Mouse (Mus musculus) cerebellum, postnatal 14 days (tissue): ENCODE results near the gene Gsk3a.

ENCODE experiments used
- DNase-seq, 2 experiments: peaks; one replicate each; pipeline ENCODE4 v3.0.0; 2021; ENCODE audit warnings: mixed read lengths in 2 of 2

Gene Gsk3a

GRCm38 (mm10) chr7:25219756-25220456 is 17.7 kb downstream of the Gsk3a start:
- peak; percentile 96 to 97 for DNase-seq

GRCm38 (mm10) chr7:25219416-25219750 is 18.3 kb downstream of the Gsk3a start:
- DNase-seq: no peak

- peak; percentile 81 to 84 for DNase-seq
Measured at GRCm38 (mm10) chr7:25218705-25219415, 18.8 kb downstream of the Gsk3a start.

GRCm38 (mm10) chr7:25217653-25218395 is 19.8 kb downstream of the Gsk3a start:
- DNase-seq: no peak

GRCm38 (mm10) chr7:25214172-25214571 is 23.5 kb downstream of the Gsk3a start:
- no peak for DNase-seq

GRCm38 (mm10) chr7:25213099-25213498 is 24.6 kb downstream of the Gsk3a start:
- no peak for DNase-seq

GRCm38 (mm10) chr7:25210482-25210881 is 27.2 kb downstream of the Gsk3a start:
- DNase-seq: no peak

- DNase-seq: no peak
Measured at GRCm38 (mm10) chr7:25209161-25209622, 28.5 kb downstream of the Gsk3a start.

GRCm38 (mm10) chr7:25206094-25206830 is 31.4 kb downstream of the Gsk3a start:
- peak; percentile 72 to 81 for DNase-seq

- no peak for DNase-seq
Measured at GRCm38 (mm10) chr7:25205355-25206093, 32.1 kb downstream of the Gsk3a start.

- no peak for DNase-seq
Measured at GRCm38 (mm10) chr7:25203624-25204023, 34.0 kb downstream of the Gsk3a start.

GRCm38 (mm10) chr7:25197384-25198018 is 40.1 kb downstream of the Gsk3a start:
- DNase-seq: peak; percentile 31 to 54

- DNase-seq: no peak
Measured at GRCm38 (mm10) chr7:25196107-25196506, 41.5 kb downstream of the Gsk3a start.

GRCm38 (mm10) chr7:25195148-25195547 is 42.5 kb downstream of the Gsk3a start:
- DNase-seq: no peak

GRCm38 (mm10) chr7:25192110-25192509 is 45.5 kb downstream of the Gsk3a start:
- peak in 1 of 2 experiments; percentile 36 for DNase-seq

- DNase-seq: no peak
Measured at GRCm38 (mm10) chr7:25190806-25191205, 46.8 kb downstream of the Gsk3a start.

GRCm38 (mm10) chr7:25187662-25188650 is 49.7 kb downstream of the Gsk3a start:
- DNase-seq: peak; percentile 95 to 96

GRCm38 (mm10) chr7:25184091-25184490 is 53.6 kb downstream of the Gsk3a start:
- DNase-seq: no peak

GRCm38 (mm10) chr7:25181814-25182213 is 55.8 kb downstream of the Gsk3a start:
- DNase-seq: no peak

GRCm38 (mm10) chr7:25181331-25181790 is 56.3 kb downstream of the Gsk3a start:
- DNase-seq: peak; percentile 63 to 75
